Mouse (Mus musculus) heart, adult 18-20 months (tissue): ENCODE data around the gene Etnk1. TPM values are rescaled to one million over a fixed set of nuclear protein-coding genes. Genes with fewer than 3 reads are reported as not detected.
"Not testable (repeated sequence)": the region's sequence is repeated elsewhere in the genome, so short reads cannot be mapped to it uniquely, and the experiment has no call there.

Source experiments
- DNase-seq, 2 experiments: peaks; one replicate each; pipeline ENCODE4 v3.0.0; 2021 to 2022; ENCODE audit warnings: mixed read lengths in 1 of 2
- long read RNA-seq, 2 experiments: library from polyadenylated mRNA; stranded (forward); transcript quantifications; one replicate each; pipeline ENCODE4 v2.0.0; 2021
- total RNA-seq, 2 experiments: library from RNA; stranded (reverse); gene quantifications; 2 replicates each; pipeline ENCODE4 v1.2.3; 2021

The Etnk1 gene
- 10 to 100 TPM; 29.8 to 30.8 TPM for total RNA-seq
- long read RNA-seq, experiment 1, full-length matches to known transcripts, result 6 of 9 reads
- long read RNA-seq, experiment 1, partial matches to known transcripts, result 0 of 9 reads
- long read RNA-seq, experiment 1, other reads (novel, unspliced or antisense), result 3 of 9 reads
- long read RNA-seq, experiment 2, full-length matches to known transcripts, result 4 of 8 reads
- long read RNA-seq, experiment 2, partial matches to known transcripts, result 0 of 8 reads
- long read RNA-seq, experiment 2, other reads (novel, unspliced or antisense), result 4 of 8 reads

DNA sequence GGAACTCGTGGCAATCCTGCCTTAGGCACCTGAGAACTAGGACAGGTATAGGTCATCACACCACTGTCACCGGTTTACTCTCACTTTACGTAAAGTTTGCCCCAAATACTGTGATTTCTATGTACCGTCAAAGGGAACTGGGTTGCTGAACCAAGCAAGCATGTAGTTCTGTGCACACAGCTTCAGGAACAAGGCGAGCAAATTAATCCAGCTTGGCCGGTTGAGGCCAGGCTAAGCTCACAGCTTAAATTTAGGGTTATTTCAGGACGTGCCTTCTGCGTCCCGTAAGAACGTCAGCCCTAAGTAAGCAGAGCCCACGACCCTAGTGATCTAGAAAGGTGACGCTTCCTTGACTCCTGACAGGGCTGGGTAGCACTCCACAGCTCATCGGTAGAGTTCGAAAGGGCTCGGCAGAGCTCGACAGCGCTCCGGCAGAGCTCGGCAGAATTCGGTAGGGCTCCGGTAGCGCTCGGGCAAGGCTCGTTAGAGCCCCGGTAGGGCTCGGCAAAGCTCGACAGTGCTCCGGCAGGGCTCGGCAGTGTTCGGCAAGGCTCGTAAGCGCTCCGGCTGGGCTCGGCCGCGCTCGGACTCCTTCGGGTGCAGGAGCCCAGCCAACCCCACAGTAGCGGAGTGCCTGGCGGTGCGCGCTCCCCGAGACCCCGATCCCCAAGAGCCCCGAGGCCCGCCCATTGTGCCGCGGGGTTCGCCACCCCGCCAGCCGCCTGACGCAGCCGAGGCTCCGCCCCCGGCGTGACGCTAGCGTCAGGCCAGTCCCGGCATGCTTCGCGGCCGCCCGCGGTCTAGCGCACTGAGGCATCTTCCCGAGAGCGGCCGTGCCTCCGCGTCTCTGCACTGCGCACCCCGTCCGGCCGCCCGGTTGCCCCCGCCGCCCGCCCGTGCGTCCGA is at the start of gene Etnk1:
Gene Etnk1, plus strand, starts transcription at position 770 of the 906 bp plus-strand sequence.
- peak; percentile 96 to 97 for DNase-seq

DNA sequence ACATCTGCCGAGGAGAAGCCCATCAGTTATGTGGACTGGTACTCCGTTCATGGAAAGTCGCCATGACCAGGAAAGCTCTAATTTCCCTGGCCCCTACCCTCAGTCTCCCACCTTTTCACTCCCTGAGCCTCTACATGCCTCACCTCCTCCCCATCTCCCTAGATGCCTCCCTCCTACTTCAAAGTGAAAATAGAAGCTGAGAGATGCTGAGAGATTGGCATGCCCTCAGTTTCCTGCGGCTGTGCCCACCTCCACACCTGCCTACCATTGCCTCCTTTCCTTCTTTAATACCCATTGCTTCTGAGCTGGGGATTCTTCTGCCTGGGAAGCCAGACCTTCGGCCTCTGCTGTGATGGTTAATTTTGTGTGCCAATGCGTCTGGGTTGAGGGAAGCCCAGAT is 47.7 kb upstream of the Etnk1 start:
- no peak for DNase-seq

DNA sequence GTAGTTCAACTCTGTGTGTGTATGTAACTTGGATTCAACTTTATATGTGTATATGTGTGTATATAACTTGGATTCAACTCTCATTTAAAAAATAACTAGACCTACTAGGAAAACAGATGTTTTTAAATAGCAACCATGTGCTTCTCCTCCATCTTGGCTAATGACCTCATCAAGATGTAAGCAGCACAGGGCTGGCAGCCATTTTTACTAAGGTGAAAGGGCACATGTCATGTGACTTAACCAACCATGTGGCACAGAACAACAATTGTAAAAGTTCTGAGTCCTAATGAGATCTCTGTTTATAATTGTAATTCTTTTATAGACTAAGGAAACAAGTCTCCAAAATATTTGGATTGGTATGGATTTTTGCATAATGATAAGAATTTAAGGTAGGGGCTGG is 41.3 kb upstream of the Etnk1 start:
- DNase-seq, result no peak

DNA sequence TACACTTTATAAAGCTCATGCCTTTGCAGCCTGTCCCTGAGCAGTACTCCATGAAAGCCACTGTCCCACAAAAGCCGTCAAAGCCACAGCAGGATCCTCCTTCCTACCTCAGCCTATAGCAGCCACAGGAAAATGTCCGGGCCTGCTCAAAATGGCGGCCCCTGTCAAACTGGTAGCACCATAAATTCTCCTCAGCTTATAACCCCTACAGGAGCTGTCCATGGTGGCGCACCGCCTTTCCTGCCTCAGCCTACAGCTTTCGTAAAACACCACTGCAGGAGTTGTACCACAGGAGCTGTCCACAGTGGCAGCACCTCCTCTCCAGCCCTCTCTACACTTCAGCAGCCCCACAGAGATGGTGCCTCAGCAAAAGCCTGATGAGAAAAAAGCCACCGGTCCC is 37.6 kb upstream of the Etnk1 start:
- DNase-seq, result no peak

DNA sequence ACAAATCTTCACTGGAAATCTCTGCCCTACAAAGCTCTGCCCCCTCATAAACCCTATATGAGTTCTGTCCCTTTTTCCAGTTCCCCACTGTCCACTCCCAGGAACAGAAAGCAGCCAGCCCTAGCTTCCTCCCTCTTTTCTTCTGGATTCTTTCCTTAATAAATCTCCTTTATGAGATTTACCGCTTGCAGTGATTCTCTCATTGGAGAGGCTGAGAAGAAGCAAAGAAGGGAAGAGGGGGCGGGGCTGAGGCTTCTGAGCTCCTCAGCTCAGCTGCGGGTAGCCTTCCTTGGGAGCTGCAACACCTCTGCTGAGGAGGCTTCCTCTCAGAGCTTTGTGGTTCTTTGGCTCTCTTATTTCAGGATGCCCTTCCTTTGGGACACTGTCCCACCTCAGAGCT is 37.1 kb upstream of the Etnk1 start:
- DNase-seq, result no peak

DNA sequence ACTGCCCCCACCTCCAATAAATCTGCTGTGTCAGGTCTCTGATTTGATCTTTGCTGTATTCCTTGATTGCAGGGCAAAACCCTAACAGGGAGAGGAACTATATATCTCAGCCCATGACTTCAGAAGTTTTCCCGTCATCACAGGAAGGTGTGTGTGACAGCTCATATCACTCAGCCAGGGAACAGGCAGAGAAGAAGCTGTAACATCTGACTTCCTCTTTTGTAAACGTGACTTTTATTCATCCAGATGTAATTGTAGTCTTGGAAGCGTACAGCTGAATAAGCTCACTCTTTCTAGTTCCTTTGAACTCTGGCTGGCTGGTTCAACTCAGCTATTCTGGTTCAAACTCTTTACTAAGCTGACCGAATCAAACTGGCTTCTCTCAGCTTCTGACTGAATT is 36.6 kb upstream of the Etnk1 start:
- DNase-seq, result no peak

DNA sequence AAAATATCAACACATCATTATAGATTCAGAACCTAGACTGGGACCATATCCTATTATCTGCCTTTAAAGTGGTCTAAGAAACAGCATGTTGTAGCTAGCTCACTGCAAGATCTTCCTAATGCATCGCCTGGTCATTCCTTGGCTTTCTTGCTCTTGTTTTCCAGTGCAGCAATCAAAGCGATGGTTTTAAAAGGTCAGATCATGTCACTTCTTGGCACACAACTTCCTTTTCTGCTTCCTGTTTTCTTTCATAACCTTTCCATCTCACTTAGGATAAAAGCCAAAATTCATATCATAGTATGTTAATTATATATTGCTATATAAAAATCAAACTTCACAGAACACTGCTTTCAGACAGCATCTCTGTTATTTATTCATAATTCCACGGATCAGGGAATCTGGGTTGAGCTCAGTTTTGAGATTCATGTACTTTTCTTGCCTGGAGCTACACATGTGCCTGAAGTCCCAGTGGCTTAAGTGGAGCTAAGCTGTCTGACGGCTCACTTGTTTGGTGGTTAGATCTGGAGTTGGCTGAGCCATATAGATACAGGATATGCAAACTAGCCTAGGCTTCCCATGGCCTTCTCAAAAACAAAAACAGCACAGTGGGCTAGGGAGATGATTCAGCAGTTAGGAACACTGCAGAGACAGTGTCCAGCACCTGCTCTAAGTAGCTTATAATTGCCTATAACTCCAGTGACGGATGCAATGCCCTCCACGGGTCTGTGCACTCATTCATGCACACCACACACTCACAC is 34.9 kb upstream of the Etnk1 start:
- DNase-seq, result no peak

DNA sequence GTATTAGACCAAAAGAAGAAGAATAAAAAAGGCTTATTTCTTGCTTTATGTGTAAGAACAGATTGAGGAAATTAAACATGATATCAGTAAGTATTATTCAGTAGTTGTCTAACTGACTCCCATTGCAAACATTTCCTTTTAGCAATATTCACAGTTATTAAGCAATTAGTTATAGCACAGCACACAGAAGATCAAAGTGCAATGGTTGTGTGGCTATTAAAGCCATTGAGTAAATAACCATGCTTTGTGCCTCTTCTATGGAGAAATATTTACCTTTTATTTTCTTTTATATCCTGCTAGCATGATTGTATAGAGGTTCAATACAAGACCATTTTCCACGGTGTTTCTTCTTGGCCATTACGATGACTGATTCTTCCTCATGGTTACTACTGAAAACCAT is 33.9 kb upstream of the Etnk1 start:
- DNase-seq, result no peak

DNA sequence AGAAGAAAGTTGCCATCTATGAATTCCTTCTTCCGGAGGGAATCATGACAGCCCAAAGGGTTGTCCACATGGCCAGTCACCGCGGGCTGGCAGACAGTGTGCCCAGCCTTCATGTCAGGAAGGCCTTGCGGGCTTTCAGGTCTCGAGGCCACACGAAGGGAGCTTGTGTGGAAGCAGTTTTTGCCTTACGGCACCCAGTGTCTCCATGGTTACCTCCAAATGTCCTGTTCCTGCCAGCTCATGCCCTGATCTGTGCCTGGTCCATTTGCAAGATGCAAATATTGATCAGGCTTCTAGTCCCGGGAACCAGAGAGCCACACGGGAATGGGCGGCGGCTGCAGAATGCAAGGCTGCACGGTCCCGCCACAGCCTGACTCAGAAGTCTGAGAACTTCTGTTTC is 31.9 kb upstream of the Etnk1 start:
- DNase-seq, result no peak

DNA sequence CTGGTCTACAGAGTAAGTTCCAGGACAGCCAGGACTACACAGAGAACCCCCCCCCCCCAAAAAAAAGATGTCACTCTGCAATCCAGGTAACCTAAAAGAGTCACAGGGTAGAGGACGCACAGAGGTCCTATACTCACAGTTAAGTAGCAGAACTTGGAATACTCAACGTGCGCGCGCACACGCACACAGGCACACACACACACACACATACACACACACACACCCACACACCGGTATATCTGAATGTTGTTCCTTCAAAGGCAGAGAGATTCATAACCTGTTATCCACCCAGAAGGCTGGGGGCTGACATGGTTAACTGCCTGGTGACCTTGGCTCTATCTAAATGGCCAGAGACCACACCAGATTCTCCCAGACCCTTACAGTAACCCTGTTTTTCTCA is 30.3 kb upstream of the Etnk1 start:
- no peak for DNase-seq

DNA sequence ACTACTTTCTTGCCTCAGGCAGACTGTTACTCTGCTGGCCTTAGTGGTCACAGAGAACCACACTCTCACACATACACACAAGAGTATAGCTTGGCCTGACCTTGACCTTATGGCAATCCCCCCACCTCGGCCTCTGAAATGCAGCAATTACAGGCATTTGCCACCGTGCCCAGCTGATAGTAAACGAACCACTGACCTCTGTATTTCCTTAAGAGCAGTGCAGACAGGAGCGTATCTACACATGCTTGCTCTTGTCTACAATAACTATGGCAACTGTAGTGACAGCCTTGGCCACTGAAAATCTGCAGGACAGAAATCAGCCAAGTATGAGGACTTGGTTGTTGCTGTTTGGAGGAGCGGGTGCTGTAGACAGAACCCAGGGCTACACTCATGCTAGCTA is 29.7 kb upstream of the Etnk1 start:
- no peak for DNase-seq

DNA sequence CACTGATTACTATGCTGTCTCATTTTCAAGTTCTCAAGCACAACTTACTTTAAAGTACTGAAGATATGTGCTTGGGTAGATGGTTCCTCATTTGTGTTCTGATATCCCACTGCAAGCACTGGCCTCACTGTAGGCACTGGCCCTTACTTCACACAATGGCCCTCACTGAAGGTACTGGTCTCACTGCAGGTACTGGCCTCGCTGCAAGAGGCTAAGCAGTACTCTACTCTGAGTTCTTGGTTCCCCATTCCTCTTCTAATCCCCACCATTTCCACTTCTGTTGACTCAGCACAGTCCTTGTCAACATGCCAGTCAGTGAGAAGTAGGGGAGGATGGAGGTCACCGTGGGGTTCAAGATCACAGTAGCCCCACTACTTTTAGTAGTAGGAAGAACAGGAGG is 27.6 kb upstream of the Etnk1 start:
- no peak for DNase-seq

DNA sequence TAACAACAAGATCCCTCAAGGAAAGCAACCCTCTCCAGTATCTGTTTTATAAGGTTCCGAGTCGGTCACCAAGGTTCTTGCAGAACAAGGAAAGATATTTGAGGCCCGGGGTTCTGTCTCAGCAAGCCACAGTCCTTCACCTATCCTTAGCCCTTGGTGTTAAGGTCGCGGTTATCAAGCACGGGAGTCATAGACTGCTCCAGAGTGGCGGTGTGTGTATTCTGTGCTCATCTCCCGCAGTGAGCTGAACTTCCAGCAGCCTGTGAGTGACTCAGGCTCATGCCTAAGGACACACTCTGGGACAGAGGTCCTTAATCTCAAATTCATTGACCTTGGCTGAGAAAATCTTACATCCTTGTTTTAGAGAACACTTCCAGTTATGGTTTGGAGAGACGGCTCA is 26.1 kb upstream of the Etnk1 start:
- DNase-seq, result no peak

DNA sequence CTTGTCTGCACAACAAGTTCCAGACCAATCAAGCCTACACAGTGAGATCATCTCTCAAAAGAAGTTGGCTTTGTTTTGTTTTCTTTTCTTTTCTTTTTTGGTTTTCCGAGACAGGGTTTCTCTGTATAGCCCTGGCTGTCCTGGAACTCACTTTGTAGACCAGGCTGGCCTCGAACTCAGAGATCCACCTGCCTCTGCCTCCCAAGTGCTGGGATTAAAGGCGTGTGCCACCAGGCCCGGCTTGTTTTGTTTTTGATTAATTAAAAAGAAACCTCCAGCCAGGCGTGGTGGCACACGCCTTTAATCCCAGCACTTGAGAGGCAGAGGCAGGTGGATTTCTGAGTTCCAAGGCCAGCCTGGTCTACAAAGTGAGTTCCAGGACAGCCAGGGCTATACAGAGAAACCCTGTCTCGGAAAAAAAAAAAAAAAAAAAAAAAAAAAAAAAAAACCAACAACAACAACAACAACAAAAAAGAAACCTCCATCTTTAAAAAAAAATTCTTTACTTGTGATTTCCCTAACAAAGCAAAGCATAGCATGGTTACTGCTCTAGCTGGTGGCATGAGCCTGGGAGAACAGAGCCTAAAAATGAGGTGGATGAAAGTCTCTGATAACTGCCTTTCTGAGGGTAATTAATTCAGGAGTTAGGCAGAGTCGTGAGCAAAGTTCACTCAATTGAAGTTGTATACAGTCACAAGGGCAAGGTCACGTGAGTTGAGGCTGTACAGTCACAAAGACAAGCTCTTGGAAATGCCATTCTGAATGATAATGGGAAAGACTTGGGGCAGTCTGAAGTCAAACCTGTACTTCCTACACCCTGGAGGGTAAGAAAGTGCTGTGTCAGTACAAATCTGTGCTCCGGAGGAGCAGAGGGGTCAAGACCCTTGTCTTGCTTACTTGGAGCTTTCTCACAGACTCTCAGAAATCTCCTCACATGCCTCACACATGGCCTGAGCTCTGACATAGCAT is 25.1 kb upstream of the Etnk1 start:
- not testable (repeated sequence) for DNase-seq

DNA sequence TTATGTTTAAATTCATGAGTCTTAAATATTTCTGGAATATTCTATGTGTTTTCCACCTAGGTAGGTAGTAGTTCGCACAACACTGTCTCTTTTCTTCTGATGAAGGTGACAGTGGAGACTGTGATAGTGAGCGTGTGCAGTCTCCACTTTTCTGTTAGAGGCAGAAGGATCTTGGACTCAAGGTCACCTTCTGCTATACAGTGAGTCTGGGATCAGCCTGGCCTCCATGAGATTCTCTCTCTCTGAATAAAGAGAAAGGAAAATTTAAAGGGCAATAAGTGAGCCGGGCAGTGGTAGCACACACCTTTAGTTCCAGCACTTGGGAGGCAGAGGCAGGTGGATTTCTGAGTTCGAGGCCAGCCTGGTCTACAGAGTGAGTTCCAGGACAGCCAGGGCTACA is 24.2 kb upstream of the Etnk1 start:
- DNase-seq, result no peak

DNA sequence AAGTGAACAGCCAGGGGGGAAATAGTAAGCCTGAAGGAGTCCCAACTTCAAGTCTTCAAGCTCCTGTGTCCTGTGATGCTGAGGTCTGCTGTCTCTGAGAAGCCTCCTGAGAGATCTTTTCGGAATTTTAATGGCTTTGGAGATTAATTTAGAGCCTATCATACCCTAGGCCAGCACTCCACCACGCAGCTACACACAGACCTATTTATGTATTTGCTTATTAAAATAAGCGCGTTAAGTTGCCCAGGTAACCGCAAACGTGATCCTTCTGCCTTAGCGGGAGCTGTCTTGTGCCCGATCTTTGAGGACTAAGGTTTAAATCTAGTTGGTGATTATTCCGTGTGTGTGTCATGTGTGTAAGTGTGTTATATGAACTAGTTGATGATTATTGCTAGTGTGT is 23.7 kb upstream of the Etnk1 start:
- no peak for DNase-seq

DNA sequence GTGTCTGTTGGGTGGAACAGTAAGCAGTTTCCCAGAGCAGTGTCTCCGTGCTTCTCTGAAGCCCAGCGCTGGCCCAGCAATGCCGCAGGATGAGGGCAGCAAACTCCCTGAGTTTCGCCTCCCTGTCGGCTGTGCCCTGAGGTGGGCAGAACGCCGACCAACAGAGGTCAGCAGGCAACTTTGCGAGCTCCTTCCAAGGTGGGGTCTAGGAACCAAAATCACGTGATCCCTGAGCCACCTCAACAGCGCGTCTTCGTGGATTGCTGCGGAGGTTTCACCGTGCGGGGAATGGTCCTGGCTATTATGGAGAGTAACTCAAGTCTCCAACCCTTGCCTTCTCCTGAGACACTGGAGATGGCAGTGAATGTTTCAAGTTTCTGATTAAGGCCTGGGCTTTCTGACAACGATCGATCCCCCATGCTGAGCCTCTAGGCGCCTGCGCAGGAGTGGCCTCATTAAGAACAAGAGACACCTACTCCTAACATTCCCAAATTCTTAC is 23.2 kb upstream of the Etnk1 start:
- peak in 1 of 2 experiments; percentile 14 for DNase-seq

DNA sequence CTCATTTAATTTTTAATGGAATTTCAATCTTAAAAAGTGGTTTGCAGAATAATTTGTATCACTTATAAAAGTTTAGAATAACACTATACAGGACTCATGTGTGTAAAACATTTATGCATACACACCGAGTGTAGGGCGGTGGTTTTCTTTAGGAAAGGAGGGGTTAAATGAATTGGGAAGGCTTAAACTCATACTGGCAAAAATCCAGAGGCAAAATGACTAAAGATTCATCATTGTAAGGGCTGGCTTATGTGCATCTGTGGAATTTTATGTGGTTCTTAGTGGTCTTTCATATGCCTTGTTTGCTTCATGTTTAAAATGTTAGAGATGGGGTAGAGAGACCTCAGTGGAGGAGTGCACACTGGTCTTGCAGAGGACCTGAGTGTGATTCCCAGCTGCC is 22.5 kb upstream of the Etnk1 start:
- DNase-seq, result no peak

DNA sequence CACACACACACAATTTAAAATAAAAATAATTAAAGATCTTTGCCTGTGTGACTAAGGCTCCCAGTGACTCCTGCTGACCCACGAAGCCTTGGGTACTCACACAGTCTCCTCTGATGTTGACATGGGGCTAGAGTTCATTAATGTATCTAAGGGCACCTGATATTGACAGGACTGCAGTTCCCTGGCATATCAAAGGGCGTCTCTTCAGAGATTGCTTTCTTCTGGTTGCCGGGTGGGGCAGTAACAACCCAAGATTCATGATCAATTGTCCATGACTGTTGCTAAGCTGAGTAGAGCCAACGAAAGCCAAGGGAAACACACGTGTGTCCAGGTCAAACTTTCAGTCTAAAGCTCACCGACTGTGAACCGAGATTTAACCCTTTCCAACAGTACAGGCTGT is 22.0 kb upstream of the Etnk1 start:
- DNase-seq, result no peak

DNA sequence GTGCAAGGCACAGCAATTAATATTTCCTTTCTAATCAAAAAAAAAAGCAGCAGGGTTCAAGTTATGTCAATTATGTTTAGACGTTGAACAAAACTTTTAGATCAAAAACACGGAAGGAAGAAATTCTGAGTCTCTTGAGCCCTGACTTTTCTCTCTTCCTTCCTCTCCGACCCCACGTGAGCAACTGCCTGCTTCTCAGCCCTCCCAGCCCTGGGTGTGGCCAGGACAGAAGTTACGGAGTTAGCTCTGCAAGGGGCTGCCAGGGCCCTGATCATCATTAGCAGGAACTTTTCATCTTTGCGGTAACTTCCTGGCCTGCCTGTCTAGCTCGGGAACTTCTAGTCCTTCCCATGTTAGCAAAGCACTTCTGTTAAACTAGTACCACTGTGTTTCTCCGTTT is 20.3 kb upstream of the Etnk1 start:
- peak; percentile 32 to 75 for DNase-seq

DNA sequence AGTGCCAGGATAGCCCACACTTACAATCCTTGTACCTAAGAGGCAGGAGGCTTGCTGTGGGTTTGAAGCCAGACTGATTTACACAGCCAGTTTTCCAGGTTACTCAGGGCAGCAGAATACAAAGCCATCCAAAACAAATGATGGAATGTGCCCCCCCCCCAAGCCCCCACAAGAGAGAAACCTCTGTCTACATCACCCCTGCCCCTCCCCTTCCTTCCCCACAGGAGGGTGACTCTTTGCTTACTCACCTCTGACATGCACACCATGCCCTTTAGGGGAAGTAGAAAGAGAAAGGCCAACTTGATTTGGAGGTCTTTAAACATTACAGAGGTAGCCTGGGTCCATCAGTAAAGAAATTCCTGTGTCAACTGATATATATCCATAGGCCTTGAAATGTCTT is 18.2 kb upstream of the Etnk1 start:
- DNase-seq, result peak in 1 of 2 experiments; percentile 20
